Mouse (Mus musculus) midbrain, embryonic 10.5 days (tissue): ENCODE results near the gene Gm20388. TPM values are rescaled to one million over a fixed set of nuclear protein-coding genes. Genes with fewer than 3 reads are reported as not detected.

Experiments
- DNase-seq: peaks from one replicate; pipeline ENCODE4 v3.0.0-alpha.2; 2017; ENCODE audit warnings: low spot score
- H3K27ac ChIP-seq: fragments of 300-500 bp; sonication (generic); replicated peaks from 2 replicates; pipeline ENCODE4 v1.5.1; 2016; ENCODE audit warnings: mild to moderate bottlenecking
- H3K27me3 ChIP-seq: fragments of 300-500 bp; sonication (generic); 2 replicates; pipeline ENCODE4 v1.6.1; 2016; ENCODE audit warnings: low read depth, mild to moderate bottlenecking; ENCODE audit not compliant: poor library complexity, severe bottlenecking
- H3K36me3 ChIP-seq: fragments of 300-500 bp; sonication (generic); 2 replicates; pipeline ENCODE4 v1.6.1; 2016; ENCODE audit warnings: mild to moderate bottlenecking, moderate library complexity
- H3K4me1 ChIP-seq: fragments of 300-500 bp; sonication (generic); 2 replicates; pipeline ENCODE4 v1.6.1; 2016
- H3K4me3 ChIP-seq: fragments of 300-500 bp; sonication (generic); 2 replicates; pipeline ENCODE4 v1.5.1; 2016; ENCODE audit warnings: mild to moderate bottlenecking, moderate library complexity
- H3K9me3 ChIP-seq: fragments of 300-500 bp; sonication (generic); replicated peaks from 2 replicates; pipeline ENCODE4 v1.6.1; 2016; ENCODE audit warnings: mild to moderate bottlenecking
- WGBS: fragments of 180-500 bp; shearing (Covaris S2); methylation state at CpG from one replicate; pipeline ENCODE4 v1.1.7; 2016; 5-methylcytosine and 5-hydroxymethylcytosine counted together
- polyA plus RNA-seq: library from polyadenylated mRNA; unstranded; fragments of >200 nt; fragmentation: Nextera tagmentation; extraction: Ambion mirVana; gene quantifications from 2 replicates; pipeline ENCODE4 v1.2.1, GENCODE M21; 2016

Gm20388 gene
- polyA plus RNA-seq, 1 experiment from 2014 or later = 7.1 TPM

DNA sequence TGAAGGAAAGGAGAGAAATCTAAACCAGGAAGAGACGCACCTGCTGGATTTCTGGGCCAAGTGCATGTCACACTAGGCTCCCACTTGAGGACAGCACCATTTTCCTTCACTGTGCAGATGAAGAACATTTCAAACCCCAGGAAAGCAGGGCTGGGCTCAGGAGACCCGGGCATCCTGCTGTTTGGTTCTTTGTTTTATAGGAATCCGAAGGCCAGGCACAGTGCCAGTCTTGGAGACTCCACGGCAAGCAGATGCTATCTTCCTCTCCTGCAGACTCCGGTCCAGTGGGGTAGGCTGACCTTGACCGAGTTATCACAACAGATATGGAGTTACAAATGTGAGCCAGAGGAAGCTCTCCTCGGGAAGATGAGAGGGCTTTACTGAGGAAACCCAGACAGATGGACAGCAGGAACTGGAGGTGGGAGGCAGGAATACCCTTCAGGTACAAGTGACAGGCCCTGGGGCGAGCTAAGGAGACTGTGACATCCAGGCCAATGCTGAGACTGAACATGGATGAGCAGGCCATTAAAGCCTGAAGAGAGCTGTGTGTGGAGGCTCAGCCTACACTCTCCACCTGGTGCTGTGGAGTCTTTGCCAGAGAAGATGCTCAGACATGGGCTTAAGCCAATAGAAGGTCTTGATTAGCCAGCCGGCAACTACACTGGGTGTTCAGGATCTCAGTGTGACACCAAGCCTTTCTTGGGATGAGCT is 4231.2 kb downstream of the Gm20388 start:
- Histone ChIP-seq H3K9me3 (no peaks in the 10 kb centered on the region), H3K4me1 (peaks cover 47% of the 10 kb centered on the region), H3K4me3 (no peak overlapping the region), H3K27ac (peak overlapping the region; percentile 38; the same call in 1 of the 2 replicates), H3K36me3 (no peaks in the 10 kb centered on the region), H3K27me3 (peaks cover 6% of the 10 kb centered on the region; the same call in 1 of the 2 replicates)
- 77% methylated on average over 9 of the region's 9 CpGs for whole genome bisulfite sequencing
- DNase-seq = no peak

DNA sequence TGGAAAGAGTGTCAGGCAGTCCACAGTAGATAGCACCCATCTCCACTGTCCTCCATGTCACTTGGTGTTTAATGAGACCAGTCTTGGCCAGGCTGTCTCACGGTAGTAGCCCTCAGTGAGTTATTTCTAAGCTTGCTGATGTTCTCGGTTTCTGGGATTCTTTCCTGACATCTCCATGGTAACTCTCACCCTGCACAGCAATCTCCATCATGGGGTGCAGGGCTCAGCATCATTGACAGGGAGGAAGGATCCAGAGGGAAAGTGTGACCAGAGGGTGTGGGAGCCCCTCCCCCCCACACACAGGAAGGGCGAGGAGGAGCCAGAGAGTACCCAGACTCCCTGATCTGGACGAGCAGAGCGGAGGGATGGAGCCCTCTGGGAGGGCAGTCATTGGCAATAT is 4232.4 kb downstream of the Gm20388 start:
- 52% methylated on average over 5 of the region's 5 CpGs for WGBS
- Histone ChIP-seq H3K27me3 (peaks cover 6% of the 10 kb centered on the region; the same call in 1 of the 2 replicates), H3K27ac (no peak overlapping the region), H3K4me3 (no peak overlapping the region), H3K9me3 (no peaks in the 10 kb centered on the region), H3K4me1 (peaks cover 45% of the 10 kb centered on the region), H3K36me3 (no peaks in the 10 kb centered on the region)
- no peak for DNase-seq

DNA sequence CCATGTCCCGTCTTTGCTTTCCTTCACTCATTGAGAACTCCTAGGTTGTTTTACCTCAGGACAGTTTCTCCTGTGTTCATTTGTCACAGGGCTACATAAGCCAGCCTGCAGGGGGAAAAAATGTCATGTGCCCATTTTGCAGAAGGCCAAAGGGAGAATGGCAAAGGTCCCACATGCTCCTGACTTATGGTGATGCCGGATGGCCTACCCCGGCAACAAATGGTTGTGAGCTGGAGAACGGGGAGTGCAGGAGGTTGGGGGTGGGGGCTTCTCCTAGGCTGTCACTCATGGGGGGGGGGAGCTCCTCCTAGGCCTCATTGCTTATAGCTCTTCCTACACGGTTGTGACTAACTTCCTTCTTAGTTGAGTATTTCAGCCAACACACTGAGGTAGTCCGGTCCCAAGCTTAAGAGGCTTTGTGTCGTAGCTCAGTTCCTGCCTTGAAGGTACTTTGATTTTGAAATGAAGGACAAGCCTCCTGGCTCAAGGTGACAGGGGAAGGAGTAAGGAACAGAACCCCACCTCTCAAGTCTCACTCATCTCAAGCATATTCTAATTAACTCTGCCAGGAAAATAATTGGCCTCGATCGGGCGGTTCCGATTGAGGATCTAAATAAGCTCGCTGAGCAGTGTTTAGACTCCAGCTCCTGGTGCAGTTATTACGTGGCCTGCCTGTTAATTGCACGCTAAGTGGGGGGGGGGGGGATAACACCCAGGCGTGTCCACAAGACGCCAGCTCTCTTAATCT is 4233.4 kb downstream of the Gm20388 start:
- Histone ChIP-seq H3K36me3 (no peaks in the 10 kb centered on the region), H3K4me1 (peaks cover 37% of the 10 kb centered on the region), H3K27ac (no peak overlapping the region), H3K4me3 (no peak overlapping the region), H3K27me3 (peaks cover 6% of the 10 kb centered on the region; the same call in 1 of the 2 replicates), H3K9me3 (no peaks in the 10 kb centered on the region)
- 91% methylated on average over 16 of the region's 16 CpGs for WGBS
- no peak for DNase-seq

DNA sequence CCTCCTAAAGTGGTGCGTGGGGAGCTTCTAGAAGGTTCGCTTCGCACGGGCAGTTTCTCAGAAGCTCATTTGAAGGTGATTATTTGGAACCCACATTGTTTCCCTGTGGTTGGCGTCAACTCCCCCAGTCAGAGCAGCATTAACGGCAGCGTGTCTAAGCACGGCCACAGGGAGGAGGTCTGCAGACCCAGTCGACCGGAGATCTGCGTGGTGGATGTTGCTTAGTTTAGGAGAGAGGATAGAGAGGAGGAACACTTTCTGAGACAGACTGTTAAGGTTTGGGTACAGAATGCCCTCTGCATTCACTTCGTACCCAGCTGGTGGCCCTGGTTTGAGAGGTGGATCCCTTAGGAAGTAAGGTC is 4234.0 kb downstream of the Gm20388 start:
- no peak for DNase-seq
- H3K27me3 ChIP-seq = peaks cover 6% of the 10 kb centered on the region; the same call in 1 of the 2 replicates
- H3K4me1 ChIP-seq = peaks cover 37% of the 10 kb centered on the region
- H3K36me3 ChIP-seq = no peaks in the 10 kb centered on the region
- H3K4me3 ChIP-seq = no peak overlapping the region
- H3K9me3 ChIP-seq = no peaks in the 10 kb centered on the region
- no peak overlapping the region for H3K27ac ChIP-seq
- WGBS = 84% methylated on average over 12 of the region's 12 CpGs

DNA sequence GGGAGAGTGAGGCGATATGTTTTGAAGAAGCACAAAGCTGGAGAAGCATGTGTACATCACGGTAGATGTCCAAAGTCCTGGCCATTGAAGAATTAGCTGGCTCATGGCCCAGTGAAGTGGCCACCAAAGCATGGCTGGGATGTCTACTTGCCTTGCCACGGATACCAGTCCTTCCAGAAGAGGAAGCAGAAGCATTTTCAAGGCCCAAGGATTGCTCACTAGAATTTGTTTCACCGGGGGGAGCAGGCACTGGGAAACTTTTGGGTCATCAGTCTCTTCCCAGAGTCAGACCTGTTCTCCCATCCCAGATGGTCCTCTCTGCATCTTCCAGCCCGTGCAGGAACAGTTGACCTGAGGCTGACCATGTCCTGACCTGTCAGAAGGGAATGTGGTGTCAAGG is 4235.6 kb downstream of the Gm20388 start:
- Histone ChIP-seq H3K27ac (no peak overlapping the region), H3K9me3 (no peaks in the 10 kb centered on the region), H3K36me3 (no peaks in the 10 kb centered on the region), H3K27me3 (peaks cover 6% of the 10 kb centered on the region; the same call in 1 of the 2 replicates), H3K4me3 (no peak overlapping the region), H3K4me1 (peaks cover 23% of the 10 kb centered on the region)
- DNase-seq = no peak
- 89% methylated on average over 5 of the region's 5 CpGs for WGBS

DNA sequence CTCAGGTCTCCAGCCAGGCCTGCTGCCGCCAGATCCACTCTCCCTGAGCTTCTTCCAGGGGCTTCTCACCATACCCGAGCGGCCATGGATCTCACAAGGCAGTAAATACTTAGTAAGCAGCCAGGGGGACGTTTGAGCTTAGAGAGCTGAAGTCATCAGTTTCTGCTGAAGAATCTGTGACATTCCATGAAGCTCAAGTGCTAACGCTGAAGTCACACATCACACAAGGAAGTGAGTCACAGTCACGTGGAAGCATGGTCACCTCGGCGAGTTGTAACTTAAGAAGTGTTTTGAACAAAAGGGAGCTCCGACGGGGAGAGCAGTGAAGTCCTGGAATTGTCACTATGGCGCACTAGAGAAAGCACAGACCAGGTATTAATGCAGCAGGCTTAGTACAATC is 4239.4 kb downstream of the Gm20388 start:
- H3K4me1 ChIP-seq = peaks cover 6% of the 10 kb centered on the region
- WGBS = 80% methylated on average over 11 of the region's 11 CpGs
- no peaks in the 10 kb centered on the region for H3K27me3 ChIP-seq
- no peaks in the 10 kb centered on the region for H3K36me3 ChIP-seq
- H3K27ac ChIP-seq = no peak overlapping the region
- H3K9me3 ChIP-seq = no peaks in the 10 kb centered on the region
- no peak for DNase-seq
- no peak overlapping the region for H3K4me3 ChIP-seq

DNA sequence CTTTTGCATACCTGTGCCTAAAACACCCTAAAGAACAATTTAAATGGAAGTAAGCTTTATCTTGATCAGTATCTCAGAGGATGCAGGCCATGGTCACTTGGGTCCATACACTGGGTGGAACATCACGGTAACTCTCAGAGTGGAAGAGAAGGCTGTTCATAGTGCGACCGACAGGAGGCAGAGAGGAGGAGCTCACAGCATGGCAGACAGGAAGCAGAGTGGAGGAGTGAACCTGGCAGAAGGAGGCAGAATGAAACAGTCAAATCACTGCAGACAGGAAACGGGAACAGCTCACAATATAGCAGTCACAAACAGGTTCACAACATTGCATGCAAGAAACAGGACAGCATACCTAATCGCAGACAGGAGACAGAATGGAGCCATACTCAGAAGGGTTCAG is 4239.9 kb downstream of the Gm20388 start:
- peaks cover 5% of the 10 kb centered on the region for H3K4me1 ChIP-seq
- no peaks in the 10 kb centered on the region for H3K27me3 ChIP-seq
- no peak for DNase-seq
- 86% methylated on average over 5 of the region's 5 CpGs for WGBS
- no peaks in the 10 kb centered on the region for H3K36me3 ChIP-seq
- H3K4me3 ChIP-seq = no peak overlapping the region
- no peak overlapping the region for H3K27ac ChIP-seq
- H3K9me3 ChIP-seq = no peaks in the 10 kb centered on the region

DNA sequence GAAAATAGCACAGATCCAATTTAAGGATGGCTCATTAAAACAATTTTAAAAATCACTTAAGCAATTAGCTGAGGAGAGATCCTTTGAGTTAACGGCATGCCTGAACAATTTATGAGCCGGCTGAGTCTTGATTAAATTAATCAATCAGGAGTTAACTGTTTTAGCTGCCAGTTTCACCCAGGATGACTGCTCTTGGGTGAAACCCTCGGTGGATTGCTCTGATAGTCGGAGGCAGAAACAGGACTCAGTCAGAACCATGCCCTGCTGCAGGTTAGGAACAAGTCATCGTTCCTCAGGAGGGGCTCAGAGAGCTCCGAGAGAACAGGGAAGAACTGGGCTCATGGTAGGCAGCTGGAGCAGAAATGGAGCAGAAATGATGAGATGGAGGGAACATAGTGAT is 4241.2 kb downstream of the Gm20388 start:
- no peaks in the 10 kb centered on the region for H3K4me1 ChIP-seq
- H3K9me3 ChIP-seq = no peaks in the 10 kb centered on the region
- no peak for DNase-seq
- H3K27ac ChIP-seq = no peak overlapping the region
- WGBS = 95% methylated on average over 6 of the region's 6 CpGs
- H3K4me3 ChIP-seq = no peak overlapping the region
- H3K27me3 ChIP-seq = no peaks in the 10 kb centered on the region
- H3K36me3 ChIP-seq = no peaks in the 10 kb centered on the region

DNA sequence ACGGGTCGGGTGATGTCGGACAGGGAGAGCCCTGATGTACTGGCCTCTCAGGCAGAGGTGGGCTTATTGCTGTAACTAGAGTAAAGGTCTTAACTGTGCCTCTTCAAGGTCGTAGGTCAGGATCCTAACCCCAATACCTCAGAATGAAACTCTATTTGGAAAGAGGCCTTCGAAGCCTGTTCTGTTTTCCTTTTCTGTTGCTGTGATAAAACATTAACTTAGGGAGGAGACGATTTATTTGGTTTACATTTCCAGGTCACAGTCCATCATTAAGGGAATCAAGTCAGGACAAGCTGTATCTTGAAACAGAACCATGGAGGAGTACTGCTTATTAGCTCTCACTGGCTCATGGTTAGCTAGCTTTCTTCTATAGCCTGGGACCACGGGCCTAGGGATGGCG is 4242.1 kb downstream of the Gm20388 start:
- Histone ChIP-seq H3K9me3 (no peaks in the 10 kb centered on the region), H3K27ac (no peak overlapping the region), H3K36me3 (no peaks in the 10 kb centered on the region), H3K4me3 (no peak overlapping the region), H3K27me3 (no peaks in the 10 kb centered on the region), H3K4me1 (no peaks in the 10 kb centered on the region)
- 92% methylated on average over 8 of the region's 8 CpGs for WGBS
- DNase-seq = no peak

DNA sequence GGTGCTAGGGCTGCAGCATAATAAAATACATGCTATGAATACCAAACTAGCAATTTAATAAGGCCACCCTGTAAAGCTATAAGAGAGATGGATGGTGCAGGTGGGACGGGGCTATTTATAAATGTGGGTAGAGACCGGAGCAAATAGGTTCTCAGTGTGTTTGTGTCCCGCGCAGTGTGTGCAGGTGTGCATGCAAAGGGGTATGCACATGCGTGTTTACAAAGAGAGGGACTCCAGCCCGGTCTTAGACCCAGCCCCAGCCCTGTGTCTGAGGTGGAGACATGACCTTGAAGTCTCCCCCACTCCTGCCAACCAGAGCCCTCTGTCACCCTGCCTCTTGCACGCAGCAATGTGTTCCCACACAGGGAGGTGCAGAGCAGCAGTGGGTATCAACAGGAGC is 4245.7 kb downstream of the Gm20388 start:
- Histone ChIP-seq H3K4me3 (no peak overlapping the region), H3K36me3 (no peaks in the 10 kb centered on the region), H3K27me3 (no peaks in the 10 kb centered on the region), H3K4me1 (no peaks in the 10 kb centered on the region), H3K9me3 (no peaks in the 10 kb centered on the region), H3K27ac (no peak overlapping the region)
- 87% methylated on average over 7 of the region's 7 CpGs for WGBS
- no peak for DNase-seq

DNA sequence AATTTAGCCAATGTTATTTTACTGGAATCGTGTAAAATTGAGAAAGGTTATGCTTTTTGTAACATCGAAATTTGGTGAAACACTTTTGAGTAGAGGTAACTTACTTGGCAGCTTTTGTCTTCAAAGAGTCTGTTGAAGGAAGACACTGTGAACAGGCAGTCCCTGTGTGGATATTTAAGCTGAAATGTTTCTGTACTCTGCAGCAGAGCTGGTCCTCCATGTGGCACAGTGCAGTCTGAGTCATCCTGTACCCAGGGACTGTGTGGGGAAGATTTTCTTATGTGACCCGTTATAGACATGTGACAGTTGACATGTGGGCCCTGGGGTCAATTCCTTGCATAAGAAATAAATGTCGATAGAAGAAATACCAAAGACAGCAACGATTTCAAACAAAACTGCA is 4251.0 kb downstream of the Gm20388 start:
- H3K27me3 ChIP-seq = no peaks in the 10 kb centered on the region
- DNase-seq = no peak
- H3K36me3 ChIP-seq = no peaks in the 10 kb centered on the region
- no peak overlapping the region for H3K4me3 ChIP-seq
- H3K4me1 ChIP-seq = no peaks in the 10 kb centered on the region
- no peak overlapping the region for H3K27ac ChIP-seq
- H3K9me3 ChIP-seq = no peaks in the 10 kb centered on the region
- WGBS = 89% methylated on average over 5 of the region's 5 CpGs

DNA sequence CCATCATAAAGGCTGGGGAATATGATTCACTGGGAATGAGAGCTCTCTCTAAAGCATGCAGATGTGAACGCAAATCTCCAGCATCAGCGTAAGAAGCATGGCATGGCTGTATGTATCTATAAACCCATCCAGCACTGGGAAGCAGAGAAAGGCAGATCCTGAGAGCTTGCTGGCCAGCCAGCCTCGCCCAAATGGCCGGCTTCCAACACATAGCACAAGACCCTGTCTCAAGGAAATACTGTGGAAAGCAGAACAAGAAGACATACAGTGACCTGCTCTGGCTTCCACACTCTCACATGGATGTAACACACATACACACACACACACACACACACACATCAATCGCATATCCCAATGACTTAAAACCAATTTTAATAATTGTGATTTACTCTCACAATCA is 4252.6 kb downstream of the Gm20388 start:
- Histone ChIP-seq H3K27me3 (no peaks in the 10 kb centered on the region), H3K4me3 (no peak overlapping the region), H3K36me3 (no peaks in the 10 kb centered on the region), H3K4me1 (no peaks in the 10 kb centered on the region), H3K27ac (no peak overlapping the region), H3K9me3 (no peaks in the 10 kb centered on the region)
- no peak for DNase-seq
- WGBS = 93% methylated on average over 5 of the region's 5 CpGs

DNA sequence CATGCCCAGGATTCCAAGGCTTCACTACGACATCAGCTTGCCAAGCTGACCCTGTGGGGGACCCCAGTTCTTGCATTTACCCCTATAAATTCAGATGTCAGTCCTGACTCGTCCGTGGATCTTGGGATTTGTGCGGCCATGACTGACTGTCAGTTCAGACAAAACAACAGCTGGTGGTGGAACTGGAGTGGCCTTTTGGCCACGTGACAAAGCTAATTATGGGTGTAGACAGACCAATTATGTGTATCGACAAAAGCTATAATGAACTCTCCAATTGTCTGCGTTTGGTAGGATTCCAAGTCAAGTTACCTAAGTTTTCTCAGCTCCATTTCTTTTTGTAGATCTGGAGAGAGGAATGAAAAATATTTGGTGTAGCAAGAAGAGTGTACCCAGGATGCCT is 4259.1 kb downstream of the Gm20388 start:
- Histone ChIP-seq H3K27me3 (no peaks in the 10 kb centered on the region), H3K9me3 (no peaks in the 10 kb centered on the region), H3K4me1 (peaks cover 6% of the 10 kb centered on the region; the same call in 1 of the 2 replicates), H3K27ac (no peak overlapping the region), H3K4me3 (no peak overlapping the region), H3K36me3 (no peaks in the 10 kb centered on the region)
- no peak for DNase-seq
- 82% methylated on average over 7 of the region's 7 CpGs for WGBS
